Mouse (Mus musculus) liver, embryonic 12.5 days (tissue): ENCODE data around the gene Rps15. TPM values are rescaled to one million over a fixed set of nuclear protein-coding genes. Genes with fewer than 3 reads are reported as not detected.

ENCODE experiments used
- ATAC-seq: fragments of 200-750 bp; cut with Nextera tagmentation; 2 replicates; pipeline ENCODE4 v1.8.0; 2017; ENCODE audit warnings: moderate number of reproducible peaks, mild to moderate bottlenecking, moderate library complexity
- H3K27ac ChIP-seq: fragments of 300-500 bp; sonication (generic); 2 replicates; pipeline ENCODE4 v1.5.1; 2016; ENCODE audit warnings: mild to moderate bottlenecking
- H3K27me3 ChIP-seq: fragments of 300-500 bp; sonication (generic); replicated peaks from 2 replicates; pipeline ENCODE4 v1.6.1; 2016; ENCODE audit warnings: mild to moderate bottlenecking, moderate library complexity
- H3K36me3 ChIP-seq: fragments of 300-500 bp; sonication (generic); 2 replicates; pipeline ENCODE4 v1.6.1; 2016; ENCODE audit warnings: mild to moderate bottlenecking, moderate library complexity
- H3K4me1 ChIP-seq: fragments of 300-500 bp; sonication (generic); 2 replicates; pipeline ENCODE4 v1.6.1; 2016
- H3K4me2 ChIP-seq: fragments of 300-500 bp; sonication (generic); 2 replicates; pipeline ENCODE4 v1.6.1; 2016; ENCODE audit warnings: mild to moderate bottlenecking, moderate library complexity
- H3K4me3 ChIP-seq: fragments of 300-500 bp; sonication (generic); 2 replicates; pipeline ENCODE4 v1.5.1; 2016; ENCODE audit warnings: mild to moderate bottlenecking, moderate library complexity
- H3K9ac ChIP-seq: fragments of 300-500 bp; sonication (generic); 2 replicates; pipeline ENCODE4 v1.6.1; 2016; ENCODE audit warnings: mild to moderate bottlenecking, moderate library complexity
- H3K9me3 ChIP-seq: fragments of 300-500 bp; sonication (generic); replicated peaks from 2 replicates; pipeline ENCODE4 v1.6.1; 2016; ENCODE audit warnings: mild to moderate bottlenecking, moderate library complexity
- WGBS: fragments of 180-500 bp; shearing (Covaris S2); methylation state at CpG from one replicate; pipeline ENCODE4 v1.1.7; 2016; ENCODE audit not compliant: insufficient replicate concordance; 5-methylcytosine and 5-hydroxymethylcytosine counted together
- polyA plus RNA-seq: library from polyadenylated mRNA; unstranded; fragments of >200 nt; fragmentation: Nextera tagmentation; extraction: Ambion mirVana; gene quantifications from 2 replicates; pipeline ENCODE4 v1.2.1, GENCODE M21; 2016

Rps15 gene
- polyA plus RNA-seq, 1 experiment from 2014 or later, result 920 TPM

DNA sequence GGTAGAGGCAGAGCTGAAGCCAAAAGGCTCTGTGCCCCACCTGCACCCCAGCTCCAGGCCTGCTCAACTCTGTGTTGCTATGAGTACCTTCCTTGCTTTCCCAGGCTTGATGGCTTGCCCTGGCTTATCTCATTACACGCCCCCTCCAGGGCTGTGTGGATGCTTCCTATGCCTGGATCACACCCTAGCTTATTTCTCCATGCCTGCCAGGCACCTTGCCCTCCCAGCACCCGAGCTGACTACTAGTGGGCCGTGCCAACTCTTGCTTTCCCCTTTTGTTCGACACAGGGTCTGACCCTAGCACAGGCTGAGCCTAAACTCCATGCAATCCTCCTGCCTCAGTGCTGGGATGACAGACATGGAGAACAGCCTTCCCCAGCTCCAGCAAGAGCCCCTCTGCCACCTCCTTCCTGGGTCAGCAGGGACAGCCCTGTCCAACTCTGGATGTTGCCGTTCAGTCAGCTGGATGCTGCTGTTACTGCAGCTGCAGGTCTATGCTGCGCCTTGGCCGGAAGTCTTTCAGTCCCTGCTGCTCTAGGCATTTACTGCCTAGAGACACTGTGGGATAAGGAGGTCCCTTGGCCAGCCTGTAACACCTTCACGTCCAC lies 5.4 kb downstream of the Rps15 start:
- ATAC-seq, result no peak
- Histone ChIP-seq H3K36me3 (peaks cover 22% of the 10 kb centered on the region), H3K4me2 (no peak overlapping the region), H3K9ac (no peak overlapping the region), H3K9me3 (no peaks in the 10 kb centered on the region), H3K4me1 (peaks cover 54% of the 10 kb centered on the region), H3K27ac (no peak overlapping the region), H3K27me3 (peaks cover 64% of the 10 kb centered on the region), H3K4me3 (no peak overlapping the region)
- 50% methylated on average over 8 of the region's 8 CpGs for WGBS

GRCm38 (mm10) chr10:80298571-80299281 lies 6.5 kb downstream of the Rps15 start:
- 6% methylated on average over 26 of the region's 26 CpGs for WGBS
- no peaks in the 10 kb centered on the region for H3K9me3 ChIP-seq
- H3K4me2 ChIP-seq, result no peak overlapping the region
- H3K27ac ChIP-seq, result no peak overlapping the region
- H3K4me1 ChIP-seq, result peaks cover 46% of the 10 kb centered on the region
- H3K4me3 ChIP-seq, result no peak overlapping the region
- H3K36me3 ChIP-seq, result peaks cover 14% of the 10 kb centered on the region
- peaks cover 73% of the 10 kb centered on the region for H3K27me3 ChIP-seq
- H3K9ac ChIP-seq, result no peak overlapping the region
- ATAC-seq, result no peak

DNA sequence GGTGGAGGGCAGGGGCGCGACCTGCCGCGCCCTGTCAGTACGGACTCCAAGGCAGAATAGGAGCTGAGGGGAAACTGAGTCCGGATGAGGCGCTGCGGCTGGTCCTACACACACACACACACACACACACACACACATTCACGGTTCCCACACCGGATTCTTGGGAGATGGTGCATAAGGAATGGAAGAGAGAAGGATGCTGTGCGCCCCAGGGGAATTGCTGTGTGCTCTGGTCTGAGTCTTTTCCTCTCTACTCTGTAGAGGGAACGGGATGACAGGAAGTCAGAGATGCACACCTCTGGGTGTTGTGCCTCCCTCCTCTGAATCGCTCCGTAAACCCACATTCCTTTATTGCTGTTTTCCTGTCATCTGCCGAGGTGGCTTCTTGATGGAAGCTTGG lies 7.0 kb downstream of the Rps15 start:
- Histone ChIP-seq H3K4me3 (no peak overlapping the region), H3K27me3 (peaks cover 79% of the 10 kb centered on the region), H3K9me3 (no peaks in the 10 kb centered on the region), H3K4me2 (no peak overlapping the region), H3K9ac (no peak overlapping the region), H3K27ac (no peak overlapping the region), H3K4me1 (peaks cover 40% of the 10 kb centered on the region), H3K36me3 (peaks cover 9% of the 10 kb centered on the region)
- 18% methylated on average over 15 of the region's 15 CpGs for WGBS
- ATAC-seq, result no peak

DNA sequence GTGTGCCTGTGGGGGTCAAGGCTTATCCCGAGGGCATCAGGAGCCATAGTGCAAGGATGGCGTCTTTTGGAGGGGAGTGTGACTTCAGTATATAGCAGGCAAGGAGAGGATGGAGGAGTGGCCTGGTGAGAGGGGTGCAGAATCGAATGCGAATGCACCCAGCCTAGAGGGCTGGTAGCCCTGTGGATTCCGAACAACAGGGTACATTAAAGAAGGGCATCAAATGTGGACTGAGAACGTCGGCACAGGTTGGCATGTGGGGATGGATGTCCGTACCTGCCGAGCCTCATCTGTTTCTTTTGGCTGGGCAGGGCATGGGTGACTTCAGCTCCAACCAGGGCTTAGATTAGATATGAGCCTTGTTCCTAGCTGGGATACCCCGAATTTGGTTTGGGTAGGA lies 7.6 kb downstream of the Rps15 start:
- H3K36me3 ChIP-seq, result peaks cover 3% of the 10 kb centered on the region
- peaks cover 40% of the 10 kb centered on the region for H3K4me1 ChIP-seq
- H3K4me3 ChIP-seq, result no peak overlapping the region
- H3K27me3 ChIP-seq, result peaks cover 84% of the 10 kb centered on the region
- no peak for ATAC-seq
- no peaks in the 10 kb centered on the region for H3K9me3 ChIP-seq
- H3K4me2 ChIP-seq, result no peak overlapping the region
- no peak overlapping the region for H3K9ac ChIP-seq
- 49% methylated on average over 10 of the region's 10 CpGs for WGBS
- no peak overlapping the region for H3K27ac ChIP-seq

GRCm38 (mm10) chr10:80300672-80301181 lies 8.5 kb downstream of the Rps15 start:
- H3K4me2 ChIP-seq, result no peak overlapping the region
- H3K4me3 ChIP-seq, result no peak overlapping the region

GRCm38 (mm10) chr10:80301256-80302081 lies 9.2 kb downstream of the Rps15 start:
- H3K9ac ChIP-seq, result no peak overlapping the region
- H3K36me3 ChIP-seq, result no peaks in the 10 kb centered on the region
- peaks cover 29% of the 10 kb centered on the region for H3K4me1 ChIP-seq
- H3K4me3 ChIP-seq, result no peak overlapping the region
- no peaks in the 10 kb centered on the region for H3K9me3 ChIP-seq
- WGBS, result 61% methylated on average over 10 of the region's 10 CpGs
- no peak overlapping the region for H3K27ac ChIP-seq
- peaks cover 99% of the 10 kb centered on the region for H3K27me3 ChIP-seq
- no peak for ATAC-seq
- H3K4me2 ChIP-seq, result no peak overlapping the region

More at GRCm38 (mm10) chr10:80300672-80301181, 8.5 kb downstream of the Rps15 start:
- peaks cover 93% of the 10 kb centered on the region for H3K27me3 ChIP-seq
- H3K4me1 ChIP-seq, result peaks cover 37% of the 10 kb centered on the region
- 31% methylated on average over 11 of the region's 11 CpGs for WGBS
- H3K9ac ChIP-seq, result no peak overlapping the region
- H3K9me3 ChIP-seq, result no peaks in the 10 kb centered on the region
- ATAC-seq, result no peak
- H3K36me3 ChIP-seq, result no peaks in the 10 kb centered on the region
- no peak overlapping the region for H3K27ac ChIP-seq

DNA sequence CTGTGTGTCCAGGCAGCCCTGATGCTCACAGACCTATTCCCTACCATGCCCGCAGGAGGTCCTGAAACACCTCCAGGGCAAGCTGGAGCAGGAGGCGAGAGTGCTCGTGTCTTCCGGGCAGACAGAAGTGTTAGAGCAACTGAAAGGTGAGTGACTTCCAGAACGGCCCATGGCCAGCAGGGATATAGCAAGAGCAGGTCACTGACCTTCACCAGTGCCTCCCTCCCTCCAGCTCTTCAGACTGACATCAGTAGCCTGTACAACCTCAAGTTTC lies 9.8 kb downstream of the Rps15 start:
- Histone ChIP-seq H3K4me1 (peaks cover 24% of the 10 kb centered on the region), H3K36me3 (no peaks in the 10 kb centered on the region), H3K27me3 (peaks cover 99% of the 10 kb centered on the region), H3K4me3 (no peak overlapping the region), H3K4me2 (no peak overlapping the region; the same call in 1 of the 2 replicates), H3K9me3 (no peaks in the 10 kb centered on the region), H3K9ac (no peak overlapping the region), H3K27ac (no peak overlapping the region)
- WGBS, result 61% methylated on average over 5 of the region's 5 CpGs
- no peak; the same call in 1 of the 2 replicates for ATAC-seq

GRCm38 (mm10) chr10:80302471-80302881 lies 10.2 kb downstream of the Rps15 start:
- peaks cover 19% of the 10 kb centered on the region for H3K4me1 ChIP-seq
- no peak overlapping the region for H3K27ac ChIP-seq
- H3K9ac ChIP-seq, result no peak overlapping the region
- peaks cover 99% of the 10 kb centered on the region for H3K27me3 ChIP-seq
- 25% methylated on average over 9 of the region's 9 CpGs for WGBS
- no peak overlapping the region for H3K4me3 ChIP-seq
- ATAC-seq, result peak; percentile 31
- no peak overlapping the region; the same call in 1 of the 2 replicates for H3K4me2 ChIP-seq
- H3K9me3 ChIP-seq, result no peaks in the 10 kb centered on the region
- H3K36me3 ChIP-seq, result no peaks in the 10 kb centered on the region

- H3K27me3 ChIP-seq, result peaks cover 99% of the 10 kb centered on the region
- no peak overlapping the region for H3K9ac ChIP-seq
- no peak overlapping the region for H3K27ac ChIP-seq
- peaks cover 16% of the 10 kb centered on the region for H3K4me1 ChIP-seq
- WGBS, result 8% methylated on average over 12 of the region's 12 CpGs
- peak overlapping the region; percentile 65 for H3K4me2 ChIP-seq
- H3K36me3 ChIP-seq, result no peaks in the 10 kb centered on the region
- H3K9me3 ChIP-seq, result no peaks in the 10 kb centered on the region
- peak overlapping the region; percentile 39 for H3K4me3 ChIP-seq
- ATAC-seq, result no peak; the same call in 1 of the 2 replicates
Observed at GRCm38 (mm10) chr10:80304458-80304857, 12.2 kb downstream of the Rps15 start.

GRCm38 (mm10) chr10:80304862-80305261 lies 12.6 kb downstream of the Rps15 start:
- H3K4me3 ChIP-seq, result peak overlapping the region; percentile 39
- peaks cover 99% of the 10 kb centered on the region for H3K27me3 ChIP-seq
- H3K4me1 ChIP-seq, result peaks cover 16% of the 10 kb centered on the region
- WGBS, result 3% methylated on average over 25 of the region's 25 CpGs
- H3K27ac ChIP-seq, result no peak overlapping the region
- H3K9ac ChIP-seq, result no peak overlapping the region
- H3K9me3 ChIP-seq, result no peaks in the 10 kb centered on the region
- peak overlapping the region; percentile 65 for H3K4me2 ChIP-seq
- peak; percentile 63 for ATAC-seq
- H3K36me3 ChIP-seq, result no peaks in the 10 kb centered on the region

GRCm38 (mm10) chr10:80311560-80311959 lies 19.3 kb downstream of the Rps15 start:
- Histone ChIP-seq H3K27ac (no peak overlapping the region), H3K9ac (no peak overlapping the region), H3K9me3 (no peaks in the 10 kb centered on the region), H3K4me1 (peaks cover 21% of the 10 kb centered on the region), H3K4me3 (no peak overlapping the region), H3K27me3 (peaks cover 100% of the 10 kb centered on the region), H3K36me3 (no peaks in the 10 kb centered on the region), H3K4me2 (no peak overlapping the region)
- no peak for ATAC-seq
- 54% methylated on average over 16 of the region's 16 CpGs for WGBS
